Mouse (Mus musculus) midbrain, embryonic 12.5 days (tissue): ENCODE data around the gene Nav1. TPM values are rescaled to one million over a fixed set of nuclear protein-coding genes. Genes with fewer than 3 reads are reported as not detected.

ENCODE experiments used
- ATAC-seq: fragments of 200-750 bp; cut with Nextera tagmentation; 2 replicates; pipeline ENCODE4 v1.8.0; 2017; ENCODE audit warnings: low read depth, moderate TSS enrichment, moderate library complexity; ENCODE audit not compliant: low FRiP score
- H3K27ac ChIP-seq: fragments of 300-500 bp; sonication (generic); replicated peaks from 2 replicates; pipeline ENCODE4 v1.5.1; 2016; ENCODE audit warnings: mild to moderate bottlenecking
- H3K27me3 ChIP-seq: fragments of 300-500 bp; sonication (generic); 2 replicates; pipeline ENCODE4 v1.6.1; 2016; ENCODE audit warnings: mild to moderate bottlenecking
- H3K36me3 ChIP-seq: fragments of 300-500 bp; sonication (generic); 2 replicates; pipeline ENCODE4 v1.6.1; 2016
- H3K4me1 ChIP-seq: fragments of 300-500 bp; sonication (generic); 2 replicates; pipeline ENCODE4 v1.6.1; 2016
- H3K4me2 ChIP-seq: fragments of 300-500 bp; sonication (generic); replicated peaks from 2 replicates; pipeline ENCODE4 v1.6.1; 2016; ENCODE audit warnings: mild to moderate bottlenecking, moderate library complexity
- H3K4me3 ChIP-seq: fragments of 300-500 bp; sonication (generic); 2 replicates; pipeline ENCODE4 v1.5.1; 2016; ENCODE audit warnings: mild to moderate bottlenecking
- H3K9ac ChIP-seq: fragments of 300-500 bp; sonication (generic); replicated peaks from 2 replicates; pipeline ENCODE4 v1.6.1; 2016; ENCODE audit warnings: mild to moderate bottlenecking, moderate library complexity
- H3K9me3 ChIP-seq: fragments of 300-500 bp; sonication (generic); 2 replicates; pipeline ENCODE4 v1.6.1; 2016; ENCODE audit warnings: mild to moderate bottlenecking
- WGBS: fragments of 180-500 bp; shearing (Covaris S2); methylation state at CpG from one replicate; pipeline ENCODE4 v1.1.7; 2016; 5-methylcytosine and 5-hydroxymethylcytosine counted together
- polyA plus RNA-seq: library from polyadenylated mRNA; unstranded; fragments of >200 nt; fragmentation: Nextera tagmentation; extraction: Ambion mirVana; gene quantifications from 2 replicates; pipeline ENCODE4 v1.2.1, GENCODE M21; 2016

Nav1 gene
- polyA plus RNA-seq, 1 experiment from 2014 or later: 25.6 TPM

- WGBS: 88% methylated on average over 12 of the region's 12 CpGs
- no peak overlapping the region for H3K27ac ChIP-seq
Measured at GRCm38 (mm10) chr1:135538441-135539265, 68.4 kb downstream of the Nav1 start.

GRCm38 (mm10) chr1:135536822-135537221 is 70.3 kb downstream of the Nav1 start:
- Histone ChIP-seq H3K4me1 (no peaks in the 10 kb centered on the region), H3K27me3 (no peaks in the 10 kb centered on the region), H3K36me3 (peaks cover 19% of the 10 kb centered on the region; the same call in 1 of the 2 replicates), H3K9me3 (no peaks in the 10 kb centered on the region), H3K4me3 (no peak overlapping the region), H3K9ac (no peak overlapping the region), H3K27ac (no peak overlapping the region), H3K4me2 (no peak overlapping the region)
- WGBS: 90% methylated on average over 7 of the region's 7 CpGs
- ATAC-seq: no peak

More at GRCm38 (mm10) chr1:135538441-135539265, 68.4 kb downstream of the Nav1 start:
- H3K4me1 ChIP-seq: 0 out of 2 replicates have a peak, but pooled peaks cover 6% of the 10 kb centered on the region
- H3K9ac ChIP-seq: no peak overlapping the region
- H3K4me3 ChIP-seq: no peak overlapping the region
- no peaks in the 10 kb centered on the region for H3K9me3 ChIP-seq
- H3K4me2 ChIP-seq: no peak overlapping the region
- 0 out of 2 replicates have a peak, but pooled peaks cover 10% of the 10 kb centered on the region for H3K36me3 ChIP-seq
- ATAC-seq: no peak
- H3K27me3 ChIP-seq: no peaks in the 10 kb centered on the region

GRCm38 (mm10) chr1:135536326-135536725 is 70.8 kb downstream of the Nav1 start:
- no peaks in the 10 kb centered on the region for H3K4me1 ChIP-seq
- no peak overlapping the region for H3K9ac ChIP-seq
- H3K27ac ChIP-seq: no peak overlapping the region
- H3K4me2 ChIP-seq: no peak overlapping the region
- H3K27me3 ChIP-seq: no peaks in the 10 kb centered on the region
- H3K36me3 ChIP-seq: peaks cover 22% of the 10 kb centered on the region; the same call in 1 of the 2 replicates
- no peaks in the 10 kb centered on the region for H3K9me3 ChIP-seq
- no peak overlapping the region for H3K4me3 ChIP-seq
- 75% methylated on average over 2 of the region's 2 CpGs for WGBS
- no peak for ATAC-seq

GRCm38 (mm10) chr1:135535256-135535655 is 71.8 kb downstream of the Nav1 start:
- H3K27ac ChIP-seq: no peak overlapping the region
- H3K4me3 ChIP-seq: no peak overlapping the region
- H3K9me3 ChIP-seq: no peaks in the 10 kb centered on the region
- 0 out of 2 replicates have a peak overlapping the region, but pooled peaks have one; percentile 15 for H3K9ac ChIP-seq
- no peaks in the 10 kb centered on the region for H3K27me3 ChIP-seq
- H3K4me2 ChIP-seq: no peak overlapping the region
- WGBS: 60% methylated on average over 4 of the region's 4 CpGs
- no peaks in the 10 kb centered on the region for H3K4me1 ChIP-seq
- H3K36me3 ChIP-seq: peaks cover 22% of the 10 kb centered on the region; the same call in 1 of the 2 replicates
- ATAC-seq: no peak

GRCm38 (mm10) chr1:135534782-135535181 is 72.3 kb downstream of the Nav1 start:
- WGBS: 66% methylated on average over 4 of the region's 4 CpGs
- Histone ChIP-seq H3K9me3 (no peaks in the 10 kb centered on the region), H3K4me2 (no peak overlapping the region), H3K27me3 (no peaks in the 10 kb centered on the region), H3K4me3 (no peak overlapping the region), H3K4me1 (no peaks in the 10 kb centered on the region), H3K36me3 (peaks cover 22% of the 10 kb centered on the region; the same call in 1 of the 2 replicates), H3K27ac (no peak overlapping the region), H3K9ac (0 out of 2 replicates have a peak overlapping the region, but pooled peaks have one; percentile 15)
- no peak for ATAC-seq

GRCm38 (mm10) chr1:135534070-135534469 is 73.0 kb downstream of the Nav1 start:
- Histone ChIP-seq H3K27ac (no peak overlapping the region), H3K27me3 (no peaks in the 10 kb centered on the region), H3K36me3 (peaks cover 22% of the 10 kb centered on the region; the same call in 1 of the 2 replicates), H3K9me3 (no peaks in the 10 kb centered on the region), H3K9ac (no peak overlapping the region), H3K4me1 (no peaks in the 10 kb centered on the region), H3K4me3 (no peak overlapping the region), H3K4me2 (no peak overlapping the region)
- no peak for ATAC-seq
- WGBS: 87% methylated on average over 4 of the region's 4 CpGs

- no peaks in the 10 kb centered on the region for H3K27me3 ChIP-seq
- no peak overlapping the region for H3K4me2 ChIP-seq
- 90% methylated on average over 23 of the region's 23 CpGs for WGBS
- H3K36me3 ChIP-seq: peaks cover 30% of the 10 kb centered on the region; the same call in 1 of the 2 replicates
- no peak overlapping the region for H3K4me3 ChIP-seq
- no peak for ATAC-seq
- H3K4me1 ChIP-seq: no peaks in the 10 kb centered on the region
- no peaks in the 10 kb centered on the region for H3K9me3 ChIP-seq
- H3K9ac ChIP-seq: no peak overlapping the region
- no peak overlapping the region for H3K27ac ChIP-seq
Measured at GRCm38 (mm10) chr1:135532383-135532782, 74.7 kb downstream of the Nav1 start.

- Histone ChIP-seq H3K9me3 (no peaks in the 10 kb centered on the region), H3K4me3 (no peak overlapping the region), H3K4me2 (no peak overlapping the region), H3K4me1 (no peaks in the 10 kb centered on the region), H3K9ac (no peak overlapping the region), H3K27ac (no peak overlapping the region), H3K36me3 (peaks cover 27% of the 10 kb centered on the region; the same call in 1 of the 2 replicates), H3K27me3 (no peaks in the 10 kb centered on the region)
- no peak for ATAC-seq
- 95% methylated on average over 6 of the region's 6 CpGs for WGBS
Measured at GRCm38 (mm10) chr1:135531981-135532380, 75.1 kb downstream of the Nav1 start.

GRCm38 (mm10) chr1:135531081-135531480 is 76.0 kb downstream of the Nav1 start:
- Histone ChIP-seq H3K4me2 (no peak overlapping the region), H3K36me3 (peaks cover 20% of the 10 kb centered on the region; the same call in 1 of the 2 replicates), H3K4me3 (no peak overlapping the region), H3K27me3 (no peaks in the 10 kb centered on the region), H3K9ac (no peak overlapping the region), H3K27ac (no peak overlapping the region), H3K9me3 (no peaks in the 10 kb centered on the region), H3K4me1 (no peaks in the 10 kb centered on the region)
- ATAC-seq: no peak
- 70% methylated on average over 10 of the region's 10 CpGs for WGBS

- no peak for ATAC-seq
- H3K4me1 ChIP-seq: no peaks in the 10 kb centered on the region
- no peak overlapping the region for H3K27ac ChIP-seq
- no peak overlapping the region for H3K4me3 ChIP-seq
- no peak overlapping the region for H3K9ac ChIP-seq
- 85% methylated on average over 4 of the region's 4 CpGs for WGBS
- H3K36me3 ChIP-seq: peaks cover 8% of the 10 kb centered on the region; the same call in 1 of the 2 replicates
- no peaks in the 10 kb centered on the region for H3K9me3 ChIP-seq
- H3K4me2 ChIP-seq: no peak overlapping the region
- H3K27me3 ChIP-seq: no peaks in the 10 kb centered on the region
Measured at GRCm38 (mm10) chr1:135524518-135524860, 82.6 kb downstream of the Nav1 start.

GRCm38 (mm10) chr1:135523780-135524517 is 83.1 kb downstream of the Nav1 start:
- 77% methylated on average over 12 of the region's 12 CpGs for WGBS
- H3K27ac ChIP-seq: no peak overlapping the region

GRCm38 (mm10) chr1:135523344-135523743 is 83.8 kb downstream of the Nav1 start:
- H3K4me2 ChIP-seq: no peak overlapping the region
- no peak overlapping the region for H3K27ac ChIP-seq
- WGBS: 77% methylated on average over 2 of the region's 2 CpGs
- H3K4me3 ChIP-seq: no peak overlapping the region
- peaks cover 8% of the 10 kb centered on the region; the same call in 1 of the 2 replicates for H3K36me3 ChIP-seq
- H3K4me1 ChIP-seq: peaks cover 10% of the 10 kb centered on the region
- H3K27me3 ChIP-seq: no peaks in the 10 kb centered on the region
- ATAC-seq: no peak
- no peak overlapping the region for H3K9ac ChIP-seq
- no peaks in the 10 kb centered on the region for H3K9me3 ChIP-seq

More at GRCm38 (mm10) chr1:135523780-135524517, 83.1 kb downstream of the Nav1 start:
- no peak overlapping the region for H3K4me3 ChIP-seq
- H3K4me2 ChIP-seq: no peak overlapping the region
- peaks cover 8% of the 10 kb centered on the region; the same call in 1 of the 2 replicates for H3K36me3 ChIP-seq
- H3K9ac ChIP-seq: no peak overlapping the region
- no peaks in the 10 kb centered on the region for H3K27me3 ChIP-seq
- ATAC-seq: no peak
- no peaks in the 10 kb centered on the region for H3K9me3 ChIP-seq
- peaks cover 4% of the 10 kb centered on the region; the same call in 1 of the 2 replicates for H3K4me1 ChIP-seq
